Mouse (Mus musculus) olfactory bulb, adult 2 months (tissue): ENCODE results near the gene Bbs4.

ENCODE experiments used
- CTCF ChIP-seq: fragments of 200-500 bp; IDR thresholded peaks from 2 replicates; pipeline ENCODE4 v1.5.1; 2012; ENCODE audit warnings: low read depth, mild to moderate bottlenecking, low read length, moderate library complexity; ENCODE audit not compliant: insufficient read depth
- POLR2A ChIP-seq: fragments of 200-500 bp; IDR thresholded peaks from 2 replicates; pipeline ENCODE4 v1.6.1; 2012; ENCODE audit warnings: mild to moderate bottlenecking, low read depth, low read length, moderate library complexity; ENCODE audit not compliant: insufficient read depth

- TF ChIP-seq CTCF (no peak), POLR2A (no peak)
These were observed 34.2 kb upstream of the Bbs4 start for GRCm38 (mm10) chr9:59387461-59387860.
